Mouse (Mus musculus) intestine, postnatal 0 days (tissue): Measurements from ENCODE around the gene Nudt2. TPM values are rescaled to one million over a fixed set of nuclear protein-coding genes. Genes with fewer than 3 reads are reported as not detected.

Experiments
- ATAC-seq: fragments of 200-750 bp; cut with Nextera tagmentation; 2 replicates; pipeline ENCODE4 v1.8.0; 2017; ENCODE audit warnings: mild to moderate bottlenecking, moderate TSS enrichment, moderate library complexity
- H3K27ac ChIP-seq: fragments of 300-500 bp; sonication (generic); 2 replicates; pipeline ENCODE4 v1.5.1; 2014; ENCODE audit warnings: mild to moderate bottlenecking, low read depth, low read length, moderate library complexity
- H3K27me3 ChIP-seq: fragments of 300-500 bp; sonication (generic); replicated peaks from 2 replicates; pipeline ENCODE4 v1.6.1; 2014; ENCODE audit warnings: low read length, mixed read lengths; ENCODE audit not compliant: control insufficient read depth, insufficient read depth
- H3K36me3 ChIP-seq: fragments of 300-500 bp; sonication (generic); 2 replicates; pipeline ENCODE4 v1.6.1; 2014; ENCODE audit warnings: mild to moderate bottlenecking, moderate library complexity; ENCODE audit not compliant: control insufficient read depth, insufficient read depth
- H3K4me1 ChIP-seq: fragments of 300-500 bp; sonication (generic); replicated peaks from 2 replicates; pipeline ENCODE4 v1.6.1; 2014; ENCODE audit warnings: antibody characterized with exemption, low read length, mixed read lengths; ENCODE audit not compliant: control insufficient read depth, insufficient read depth
- H3K4me2 ChIP-seq: fragments of 300-500 bp; sonication (generic); replicated peaks from 2 replicates; pipeline ENCODE4 v1.6.1; 2014; ENCODE audit warnings: low read depth, mild to moderate bottlenecking, moderate library complexity
- H3K4me3 ChIP-seq: fragments of 300-500 bp; sonication (generic); 2 replicates; pipeline ENCODE4 v1.5.1; 2014; ENCODE audit warnings: low read depth, low read length
- H3K9ac ChIP-seq: fragments of 300-500 bp; sonication (generic); 2 replicates; pipeline ENCODE4 v1.6.1; 2014; ENCODE audit warnings: mild to moderate bottlenecking, low read depth, low read length
- H3K9me3 ChIP-seq: fragments of 300-500 bp; sonication (generic); 2 replicates; pipeline ENCODE4 v1.6.1; 2016; ENCODE audit warnings: mixed run types; ENCODE audit not compliant: control insufficient read depth
- CTCF ChIP-seq: sonication (generic); IDR thresholded peaks from 2 replicates; pipeline ENCODE4 v1.5.1; 2016; ENCODE audit warnings: low read depth, mild to moderate bottlenecking, control low read depth, antibody characterized with exemption, moderate library complexity
- WGBS: fragments of 180-500 bp; shearing (Covaris S2); extraction: QIAGEN DNeasy Blood & Tissue Kit; methylation state at CpG from one replicate; pipeline ENCODE4 v1.1.7; 2014; 5-methylcytosine and 5-hydroxymethylcytosine counted together
- polyA plus RNA-seq: library from polyadenylated mRNA; unstranded; fragments of >200 nt; fragmentation: Nextera tagmentation; extraction: Ambion mirVana; gene quantifications from 2 replicates; pipeline ENCODE4 v1.2.1, GENCODE M21; 2015

The Nudt2 gene
- polyA plus RNA-seq, 1 experiment from 2014 or later: 34.9 TPM

DNA sequence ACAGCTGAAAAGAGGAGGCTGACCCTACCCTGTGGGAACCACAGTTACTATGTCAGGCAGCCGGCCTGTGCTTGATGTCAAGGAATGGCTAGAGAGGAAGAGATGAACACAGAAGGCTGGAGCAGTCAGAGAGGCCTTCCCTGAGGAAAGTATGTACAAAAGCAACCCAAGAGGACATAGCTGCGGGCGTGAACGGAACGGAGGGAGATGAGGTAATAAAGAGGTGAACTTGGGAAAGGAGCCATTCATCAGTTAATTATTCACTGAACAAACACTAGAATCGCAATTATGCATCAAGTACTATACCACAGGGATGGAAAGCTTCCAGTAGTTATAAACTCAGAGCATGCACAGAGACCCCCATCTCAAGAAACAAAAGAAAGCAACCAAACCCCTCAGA, 57.2 kb downstream of the Nudt2 start:
- H3K36me3 ChIP-seq: no peaks in the 10 kb centered on the region
- WGBS: 45% methylated on average over 6 of the region's 6 CpGs
- TF ChIP-seq CTCF: no peak

DNA sequence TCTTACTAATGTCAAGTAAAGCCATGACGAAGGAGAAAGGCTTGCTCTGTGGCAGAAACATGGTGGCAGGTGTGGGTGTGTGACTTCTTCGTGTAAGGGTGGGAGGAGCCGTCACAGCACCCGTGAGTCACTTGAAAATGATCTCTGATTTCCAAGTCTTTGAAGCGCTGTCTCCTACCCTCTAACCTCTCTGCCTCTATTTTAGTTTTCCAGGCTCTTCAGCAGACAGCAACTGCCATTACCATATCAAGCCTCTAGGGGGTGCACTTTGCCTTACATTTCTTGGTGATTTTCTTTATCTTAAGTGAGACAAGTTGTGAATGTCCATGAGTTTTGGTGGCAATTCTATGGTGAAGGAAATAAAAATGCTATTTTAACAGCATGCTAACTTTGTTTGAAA, 57.8 kb downstream of the Nudt2 start:
- Histone ChIP-seq H3K4me2 (no peak overlapping the region), H3K4me3 (no peak overlapping the region), H3K9ac (no peak overlapping the region), H3K36me3 (no peaks in the 10 kb centered on the region), H3K27ac (no peak overlapping the region), H3K4me1 (peaks cover 7% of the 10 kb centered on the region; the same call in 1 of the 2 replicates), H3K27me3 (no peaks in the 10 kb centered on the region), H3K9me3 (no peaks in the 10 kb centered on the region)
- WGBS: 38% methylated on average over 5 of the region's 5 CpGs
- ATAC-seq: no peak
- TF ChIP-seq CTCF: peak; percentile 79

More for the DNA sequence above, 57.2 kb downstream of the Nudt2 start:
- peaks cover 7% of the 10 kb centered on the region; the same call in 1 of the 2 replicates for H3K4me1 ChIP-seq
- no peak overlapping the region for H3K4me3 ChIP-seq
- no peak for ATAC-seq
- no peak overlapping the region for H3K9ac ChIP-seq
- no peaks in the 10 kb centered on the region for H3K9me3 ChIP-seq
- H3K27me3 ChIP-seq: no peaks in the 10 kb centered on the region
- H3K27ac ChIP-seq: 0 out of 2 replicates have a peak overlapping the region, but pooled peaks have one; percentile 7
- peak overlapping the region; percentile 22; the same call in 1 of the 2 replicates for H3K4me2 ChIP-seq

DNA sequence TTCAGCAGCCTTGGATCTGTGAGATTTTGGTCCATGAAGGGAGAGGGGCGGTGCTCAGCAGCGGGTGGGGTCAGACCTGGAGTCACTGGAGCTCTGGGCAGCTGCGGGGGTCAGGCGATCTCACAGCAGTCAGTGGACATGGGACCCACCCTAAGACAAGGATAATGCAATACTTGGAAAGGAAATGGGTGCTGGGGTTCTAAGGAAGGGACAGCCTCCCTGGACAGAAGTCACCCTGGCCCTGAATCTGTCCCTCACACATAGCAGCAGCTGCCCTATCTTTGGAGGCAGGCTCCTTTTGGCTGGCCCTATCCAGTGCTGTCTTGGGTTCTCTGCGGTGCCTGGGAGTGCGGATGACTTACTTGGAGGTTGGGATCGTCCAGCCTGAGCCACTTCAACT, 58.9 kb downstream of the Nudt2 start:
- Histone ChIP-seq H3K9ac (no peak overlapping the region), H3K9me3 (no peaks in the 10 kb centered on the region), H3K4me2 (no peak overlapping the region), H3K4me3 (no peak overlapping the region), H3K27ac (no peak overlapping the region), H3K4me1 (peaks cover 7% of the 10 kb centered on the region; the same call in 1 of the 2 replicates), H3K36me3 (no peaks in the 10 kb centered on the region), H3K27me3 (no peaks in the 10 kb centered on the region)
- WGBS: 80% methylated on average over 7 of the region's 7 CpGs
- no peak for ATAC-seq
- no peak for TF ChIP-seq CTCF

DNA sequence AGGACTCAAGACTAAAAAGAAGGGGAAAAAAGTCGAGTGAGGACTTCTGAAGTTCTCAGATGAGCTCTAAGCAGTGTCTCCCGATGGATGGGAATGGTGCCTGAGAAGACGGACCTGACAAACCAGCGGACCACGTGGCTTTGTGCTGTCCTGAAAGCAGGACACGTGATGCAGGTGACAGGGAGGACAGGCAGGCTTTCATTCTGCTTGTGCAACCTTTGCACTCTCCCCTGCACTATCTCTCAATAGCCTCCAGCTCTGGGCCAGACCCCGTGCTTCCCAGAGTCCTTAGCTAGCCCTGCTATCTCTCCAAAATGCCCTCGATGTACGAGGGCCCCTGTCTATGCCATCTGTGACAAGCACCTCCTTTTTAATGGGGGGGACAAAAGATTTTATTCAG, 59.9 kb downstream of the Nudt2 start:
- peak; percentile 53; the same call in 1 of the 2 replicates for ATAC-seq
- 40% methylated on average over 9 of the region's 9 CpGs for WGBS
- Histone ChIP-seq H3K4me2 (no peak overlapping the region), H3K4me3 (no peak overlapping the region), H3K27me3 (no peaks in the 10 kb centered on the region), H3K9me3 (no peaks in the 10 kb centered on the region), H3K36me3 (no peaks in the 10 kb centered on the region), H3K9ac (no peak overlapping the region), H3K4me1 (peaks cover 5% of the 10 kb centered on the region; the same call in 1 of the 2 replicates), H3K27ac (no peak overlapping the region)
- no peak for TF ChIP-seq CTCF

DNA sequence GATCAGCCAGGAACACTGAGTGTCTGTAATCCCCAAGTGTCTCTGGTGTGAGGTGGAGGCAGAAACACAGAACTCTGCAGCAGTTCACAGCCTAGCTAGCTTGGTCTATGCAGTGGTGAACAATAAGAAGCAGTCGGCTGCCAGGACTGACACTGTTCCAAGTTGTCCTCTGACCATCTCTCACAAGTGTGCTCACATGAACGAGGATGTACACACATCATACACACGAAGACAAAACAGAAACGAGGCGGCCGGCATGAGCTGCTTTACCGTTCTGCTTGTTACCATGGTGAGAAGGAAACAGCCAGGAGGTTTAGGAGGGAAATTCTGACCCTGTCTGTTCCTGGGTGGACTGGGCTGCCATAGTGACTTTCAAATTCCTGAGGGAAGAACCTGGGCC, 61.6 kb downstream of the Nudt2 start:
- no peak for ATAC-seq
- WGBS: 67% methylated on average over 7 of the region's 7 CpGs
- Histone ChIP-seq H3K4me2 (no peak overlapping the region), H3K36me3 (no peaks in the 10 kb centered on the region), H3K9ac (no peak overlapping the region), H3K4me1 (no peaks in the 10 kb centered on the region), H3K4me3 (no peak overlapping the region), H3K9me3 (no peaks in the 10 kb centered on the region), H3K27ac (no peak overlapping the region), H3K27me3 (no peaks in the 10 kb centered on the region)
- no peak for TF ChIP-seq CTCF

DNA sequence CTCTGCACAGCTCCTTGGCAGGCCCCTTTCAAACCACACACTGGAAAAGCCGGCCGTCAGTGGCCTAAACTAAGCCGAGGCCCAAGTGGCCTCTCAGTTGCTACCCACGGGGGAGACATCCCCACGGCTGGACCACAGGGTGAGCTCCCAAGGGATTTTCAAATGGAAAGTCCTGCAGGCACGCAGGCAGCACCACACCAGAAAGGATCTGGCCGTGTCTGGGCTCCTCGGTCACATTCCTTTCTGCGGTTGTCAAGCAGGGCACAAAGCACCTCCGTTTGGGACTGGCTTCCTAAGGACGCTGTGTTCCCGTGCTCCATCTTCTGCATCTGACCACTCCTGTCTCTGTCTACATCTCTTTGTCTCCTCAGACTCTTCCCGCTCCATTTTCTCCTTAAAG, 62.1 kb downstream of the Nudt2 start:
- no peak for ATAC-seq
- no peak overlapping the region for H3K27ac ChIP-seq
- H3K9ac ChIP-seq: no peak overlapping the region
- no peak overlapping the region for H3K4me2 ChIP-seq
- no peaks in the 10 kb centered on the region for H3K27me3 ChIP-seq
- H3K4me1 ChIP-seq: no peaks in the 10 kb centered on the region
- H3K4me3 ChIP-seq: no peak overlapping the region
- 52% methylated on average over 13 of the region's 13 CpGs for WGBS
- no peaks in the 10 kb centered on the region for H3K36me3 ChIP-seq
- no peaks in the 10 kb centered on the region for H3K9me3 ChIP-seq
- TF ChIP-seq CTCF: no peak

DNA sequence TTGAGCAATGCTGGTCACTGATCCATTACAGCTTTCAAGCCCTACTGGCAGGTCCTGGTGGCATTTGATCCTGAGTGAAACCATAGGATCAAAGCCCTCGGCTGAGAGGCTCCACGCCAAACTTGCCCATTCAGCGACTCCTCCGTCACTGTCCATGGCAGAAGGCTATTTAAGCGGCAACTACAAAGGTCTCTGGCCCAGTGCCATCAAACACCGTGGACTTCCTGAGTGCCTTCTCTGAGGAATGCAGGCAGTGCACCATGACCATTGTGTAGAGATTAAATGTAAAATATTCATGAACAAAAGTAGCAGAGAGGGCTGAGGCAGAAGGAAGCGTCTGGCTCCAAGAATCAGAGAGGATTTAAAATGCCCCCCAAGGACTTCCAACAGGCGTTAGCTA, 63.0 kb downstream of the Nudt2 start:
- no peak for TF ChIP-seq CTCF
- no peak overlapping the region for H3K4me3 ChIP-seq
- H3K27me3 ChIP-seq: no peaks in the 10 kb centered on the region
- ATAC-seq: no peak
- no peaks in the 10 kb centered on the region for H3K36me3 ChIP-seq
- no peaks in the 10 kb centered on the region for H3K9me3 ChIP-seq
- H3K4me1 ChIP-seq: no peaks in the 10 kb centered on the region
- WGBS: 44% methylated on average over 8 of the region's 8 CpGs
- no peak overlapping the region for H3K9ac ChIP-seq
- no peak overlapping the region for H3K27ac ChIP-seq
- H3K4me2 ChIP-seq: no peak overlapping the region

Other genes starting within 250 kb of the Nudt2 start
- 15.3 and 17.7 TPM in 2 replicates for gene Ubap2, start 190.0 kb upstream of the Nudt2 start, polyA plus RNA-seq
- gene Dcaf12, start 150.3 kb upstream of the Nudt2 start, polyA plus RNA-seq: 27.0 and 29.1 TPM in 2 replicates
- 36.3 and 44.7 TPM in 2 replicates for gene Ubap1, start 116.2 kb upstream of the Nudt2 start, polyA plus RNA-seq
- gene Kif24, start 264 bp upstream of the Nudt2 start, polyA plus RNA-seq: 1.3 and 1.4 TPM in 2 replicates
- 11.6 and 13.7 TPM in 2 replicates for gene AI464131, start 37.9 kb downstream of the Nudt2 start, polyA plus RNA-seq
- 0.52 and 2.0 TPM in 2 replicates for gene 1110017D15Rik, start 52.2 kb downstream of the Nudt2 start, polyA plus RNA-seq
- gene Fam219a, start 104.4 kb downstream of the Nudt2 start, polyA plus RNA-seq: 3.2 and 4.9 TPM in 2 replicates
- gene Dnaic1, start 104.6 kb downstream of the Nudt2 start, polyA plus RNA-seq: 2.3 and 3.4 TPM in 2 replicates
- gene Enho, start 175.2 kb downstream of the Nudt2 start, polyA plus RNA-seq: 8.5 and 8.6 TPM in 2 replicates
- gene Cntfr, start 231.9 kb downstream of the Nudt2 start, polyA plus RNA-seq: 1.9 and 2.8 TPM in 2 replicates
- 63.8 and 63.9 TPM in 2 replicates for gene Il11ra1, start 234.8 kb downstream of the Nudt2 start, polyA plus RNA-seq
- gene Rpp25l, start 248.4 kb downstream of the Nudt2 start, polyA plus RNA-seq: 47.4 and 51.3 TPM in 2 replicates